Mouse (Mus musculus) kidney, embryonic 15.5 days (tissue): ENCODE measurements around the gene Ppm1a. TPM values are rescaled to one million over a fixed set of nuclear protein-coding genes. Genes with fewer than 3 reads are reported as not detected.
A peak's percentile ranks its signal among the peaks of the same experiment; 100 is the strongest.
"Not testable (repeated sequence)": the region's sequence is repeated elsewhere in the genome, so short reads cannot be mapped to it uniquely, and the experiment has no call there.

Experiments
- ATAC-seq: fragments of 200-750 bp; cut with Nextera tagmentation; replicated peaks from 2 replicates; pipeline ENCODE4 v1.8.0; 2017; ENCODE audit warnings: moderate TSS enrichment; ENCODE audit not compliant: low FRiP score
- H3K27ac ChIP-seq: fragments of 300-500 bp; sonication (generic); 2 replicates; pipeline ENCODE4 v1.5.1; 2015; ENCODE audit warnings: mild to moderate bottlenecking, inconsistent platforms
- H3K27me3 ChIP-seq: fragments of 300-500 bp; sonication (generic); 2 replicates; pipeline ENCODE4 v1.6.1; 2015; ENCODE audit warnings: inconsistent platforms
- H3K36me3 ChIP-seq: fragments of 300-500 bp; sonication (generic); 2 replicates; pipeline ENCODE4 v1.6.1; 2015; ENCODE audit warnings: inconsistent platforms
- H3K4me1 ChIP-seq: fragments of 300-500 bp; sonication (generic); 2 replicates; pipeline ENCODE4 v1.6.1; 2015; ENCODE audit warnings: inconsistent platforms
- H3K4me2 ChIP-seq: fragments of 300-500 bp; sonication (generic); 2 replicates; pipeline ENCODE4 v1.6.1; 2015; ENCODE audit warnings: moderate library complexity, mild to moderate bottlenecking, inconsistent platforms
- H3K4me3 ChIP-seq: fragments of 300-500 bp; sonication (generic); replicated peaks from 2 replicates; pipeline ENCODE4 v1.5.1; 2015; ENCODE audit warnings: mild to moderate bottlenecking, inconsistent platforms
- H3K9ac ChIP-seq: fragments of 300-500 bp; sonication (generic); 2 replicates; pipeline ENCODE4 v1.6.1; 2015; ENCODE audit warnings: mild to moderate bottlenecking, inconsistent platforms
- H3K9me3 ChIP-seq: fragments of 300-500 bp; sonication (generic); replicated peaks from 2 replicates; pipeline ENCODE4 v1.6.1; 2016; ENCODE audit warnings: inconsistent platforms
- WGBS: fragments of 180-500 bp; shearing (Covaris S2); methylation state at CpG from one replicate; pipeline ENCODE4 v1.1.7; 2015; ENCODE audit warnings: mixed read lengths; 5-methylcytosine and 5-hydroxymethylcytosine counted together
- polyA plus RNA-seq: library from polyadenylated mRNA; unstranded; fragments of >200 nt; fragmentation: Nextera tagmentation; extraction: Ambion mirVana; gene quantifications from 2 replicates; pipeline ENCODE4 v1.2.1, GENCODE M21; 2015

The Ppm1a gene
- polyA plus RNA-seq, 1 experiment from 2014 or later, result 43.0 TPM

- Histone ChIP-seq H3K27ac (no peak overlapping the region), H3K36me3 (no peaks in the 10 kb centered on the region)
- 34% methylated on average over 1 of the region's 1 CpGs for WGBS
Measured at GRCm38 (mm10) chr12:72763156-72763555, 5.9 kb downstream of the Ppm1a start.

GRCm38 (mm10) chr12:72767809-72768208 lies 10.6 kb downstream of the Ppm1a start:
- Histone ChIP-seq H3K4me2 (no peak overlapping the region), H3K9ac (no peak overlapping the region), H3K36me3 (peaks cover 5% of the 10 kb centered on the region; the same call in 1 of the 2 replicates), H3K4me1 (peaks cover 12% of the 10 kb centered on the region), H3K9me3 (no peaks in the 10 kb centered on the region), H3K27ac (no peak overlapping the region), H3K27me3 (no peaks in the 10 kb centered on the region), H3K4me3 (no peak overlapping the region)
- WGBS, result 86% methylated on average over 6 of the region's 6 CpGs
- no peak for ATAC-seq

More at GRCm38 (mm10) chr12:72763156-72763555, 5.9 kb downstream of the Ppm1a start:
- H3K4me3 ChIP-seq, result 0 out of 2 replicates have a peak overlapping the region, but pooled peaks have one; percentile 2
- H3K9me3 ChIP-seq, result no peaks in the 10 kb centered on the region
- no peak overlapping the region for H3K9ac ChIP-seq
- peak overlapping the region; percentile 83 for H3K4me2 ChIP-seq
- H3K4me1 ChIP-seq, result peaks cover 20% of the 10 kb centered on the region
- no peak for ATAC-seq
- no peaks in the 10 kb centered on the region for H3K27me3 ChIP-seq

- Histone ChIP-seq H3K27me3 (no peaks in the 10 kb centered on the region), H3K36me3 (peaks cover 5% of the 10 kb centered on the region; the same call in 1 of the 2 replicates), H3K4me2 (no peak overlapping the region), H3K27ac (no peak overlapping the region), H3K4me3 (no peak overlapping the region), H3K9ac (no peak overlapping the region), H3K9me3 (no peaks in the 10 kb centered on the region), H3K4me1 (peaks cover 9% of the 10 kb centered on the region)
- ATAC-seq, result no peak
- 84% methylated on average over 2 of the region's 2 CpGs for WGBS
Measured at GRCm38 (mm10) chr12:72768230-72768629, 11.0 kb downstream of the Ppm1a start.

DNA sequence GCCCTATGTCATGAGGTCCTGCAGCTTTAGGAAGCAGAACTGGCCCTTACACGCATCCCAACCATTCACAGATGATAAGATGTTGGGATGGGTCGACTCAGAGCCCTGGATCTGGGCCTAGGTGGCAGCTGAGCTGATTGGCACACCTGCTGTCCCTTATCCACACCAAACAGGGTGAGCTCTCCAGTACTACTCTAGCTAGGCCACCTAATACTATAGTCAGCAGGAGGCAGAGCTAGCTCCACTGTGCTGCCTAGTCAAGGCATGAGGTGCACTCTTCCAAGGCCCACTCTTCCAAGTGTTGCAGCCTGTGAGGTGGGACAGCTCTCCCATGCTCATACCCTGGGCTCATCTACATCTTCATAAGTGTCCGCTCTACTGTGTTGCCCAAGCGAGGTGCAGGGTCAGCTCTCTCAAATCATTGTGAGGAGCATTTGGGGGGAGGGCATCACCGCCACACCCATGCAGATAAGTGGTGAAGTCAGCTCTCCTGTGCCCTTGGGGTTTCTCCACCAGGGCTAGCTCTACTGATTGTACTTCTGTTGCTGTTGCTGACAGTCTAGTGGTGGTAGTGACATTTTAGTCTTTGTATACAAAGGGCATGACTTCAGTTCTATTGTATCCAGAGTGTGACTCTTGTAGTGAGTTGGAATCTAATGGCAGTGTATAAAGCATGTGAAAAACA lies 12.4 kb downstream of the Ppm1a start:
- no peak for ATAC-seq
- H3K27ac ChIP-seq, result no peak overlapping the region
- H3K4me3 ChIP-seq, result no peak overlapping the region
- no peak overlapping the region for H3K9ac ChIP-seq
- H3K4me2 ChIP-seq, result no peak overlapping the region
- H3K27me3 ChIP-seq, result no peaks in the 10 kb centered on the region
- no peaks in the 10 kb centered on the region for H3K9me3 ChIP-seq
- peaks cover 5% of the 10 kb centered on the region; the same call in 1 of the 2 replicates for H3K36me3 ChIP-seq
- 92% methylated on average over 5 of the region's 5 CpGs for WGBS
- 0 out of 2 replicates have a peak, but pooled peaks cover 6% of the 10 kb centered on the region for H3K4me1 ChIP-seq

DNA sequence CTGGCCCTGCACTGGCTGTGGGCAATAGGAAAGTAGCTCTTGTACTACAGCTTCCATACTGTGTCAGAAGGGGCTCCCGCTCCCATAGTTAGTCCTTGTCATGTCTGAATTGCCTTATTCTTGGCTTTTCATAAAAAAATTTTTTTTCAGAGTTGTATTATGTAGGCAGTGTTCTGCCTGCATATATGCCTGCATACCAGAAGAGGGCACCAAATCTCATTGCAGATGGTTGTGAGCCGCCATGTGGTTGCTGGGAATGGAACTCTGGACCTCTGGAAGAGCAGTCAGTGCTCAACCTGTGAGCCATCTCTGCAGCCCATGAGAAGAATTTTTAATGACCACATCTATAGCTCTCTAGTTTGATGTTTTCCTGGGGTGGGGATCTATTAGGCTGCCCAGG lies 13.9 kb downstream of the Ppm1a start:
- H3K4me3 ChIP-seq, result no peak overlapping the region
- peaks cover 9% of the 10 kb centered on the region for H3K36me3 ChIP-seq
- 97% methylated on average over 2 of the region's 2 CpGs for WGBS
- H3K9ac ChIP-seq, result no peak overlapping the region
- H3K4me1 ChIP-seq, result peaks cover 11% of the 10 kb centered on the region; the same call in 1 of the 2 replicates
- no peaks in the 10 kb centered on the region for H3K27me3 ChIP-seq
- no peak for ATAC-seq
- no peak overlapping the region for H3K4me2 ChIP-seq
- H3K27ac ChIP-seq, result no peak overlapping the region
- no peaks in the 10 kb centered on the region for H3K9me3 ChIP-seq

DNA sequence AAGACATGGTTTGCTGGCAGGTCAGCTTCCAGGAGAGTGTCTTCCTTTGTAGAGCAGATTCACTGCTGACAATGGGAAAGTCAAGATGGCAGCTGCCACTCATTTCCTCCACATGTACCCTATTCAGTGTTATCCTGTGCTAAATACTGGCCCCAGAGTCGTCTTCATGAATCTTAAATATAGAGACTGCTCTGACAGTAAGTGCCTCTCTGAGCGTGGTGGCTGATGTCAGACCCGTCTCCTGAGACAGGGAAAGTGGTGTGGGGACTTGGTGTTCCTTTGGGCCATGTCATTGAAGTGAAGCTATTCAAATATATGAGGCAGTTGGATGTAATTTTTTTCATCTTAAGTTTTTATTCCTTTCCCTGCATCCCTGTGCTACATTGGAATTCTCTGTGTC lies 14.5 kb downstream of the Ppm1a start:
- 92% methylated on average over 3 of the region's 3 CpGs for WGBS
- Histone ChIP-seq H3K27me3 (no peaks in the 10 kb centered on the region), H3K9ac (no peak overlapping the region), H3K9me3 (no peaks in the 10 kb centered on the region), H3K4me1 (peaks cover 11% of the 10 kb centered on the region; the same call in 1 of the 2 replicates), H3K4me2 (no peak overlapping the region), H3K27ac (no peak overlapping the region), H3K4me3 (no peak overlapping the region), H3K36me3 (peaks cover 9% of the 10 kb centered on the region)
- no peak for ATAC-seq

DNA sequence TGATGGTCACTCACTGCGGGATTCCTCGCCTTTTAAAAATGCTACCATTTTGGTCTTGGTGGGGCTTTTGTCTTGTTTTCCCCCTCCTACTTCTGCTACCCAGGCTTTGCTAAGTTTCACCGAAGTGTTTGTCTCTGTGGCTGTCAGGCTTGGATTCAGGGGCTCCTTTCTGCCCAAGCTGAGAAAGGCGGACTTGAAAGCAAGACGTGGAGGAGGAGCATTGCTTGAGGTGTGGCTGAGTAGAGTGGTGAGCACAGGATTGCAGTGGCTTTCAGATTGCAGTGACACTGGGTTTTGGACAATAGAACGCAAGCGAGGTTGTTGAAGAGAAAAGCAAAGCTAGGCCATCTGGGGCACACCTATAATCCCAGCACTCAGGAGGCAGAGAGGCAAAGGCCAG lies 16.7 kb downstream of the Ppm1a start:
- H3K36me3 ChIP-seq, result peaks cover 9% of the 10 kb centered on the region
- peaks cover 11% of the 10 kb centered on the region; the same call in 1 of the 2 replicates for H3K4me1 ChIP-seq
- no peak for ATAC-seq
- 71% methylated on average over 7 of the region's 7 CpGs for WGBS
- H3K4me3 ChIP-seq, result no peak overlapping the region
- H3K9ac ChIP-seq, result no peak overlapping the region
- H3K4me2 ChIP-seq, result no peak overlapping the region
- no peaks in the 10 kb centered on the region for H3K27me3 ChIP-seq
- H3K27ac ChIP-seq, result no peak overlapping the region
- no peaks in the 10 kb centered on the region for H3K9me3 ChIP-seq

DNA sequence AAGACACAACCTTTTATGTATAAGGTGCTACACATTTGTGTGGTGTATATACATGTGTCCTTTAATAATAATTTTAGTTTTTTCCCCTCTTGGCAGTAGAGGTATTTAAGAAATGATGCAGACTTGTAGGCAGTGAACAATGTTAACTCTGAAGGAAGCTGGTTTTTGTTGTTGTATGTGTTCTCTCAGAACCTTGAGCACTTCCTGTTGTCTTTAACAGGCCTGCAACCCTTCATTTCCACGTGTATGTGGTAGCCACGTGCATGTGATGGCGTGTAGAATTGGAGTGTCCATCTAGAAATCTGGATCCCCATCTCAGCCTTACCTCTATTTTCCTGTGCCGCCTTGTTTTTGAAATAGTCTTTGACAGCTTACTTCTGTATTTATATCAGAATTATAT lies 20.0 kb downstream of the Ppm1a start:
- Histone ChIP-seq H3K4me3 (no peak overlapping the region), H3K27me3 (no peaks in the 10 kb centered on the region), H3K4me2 (no peak overlapping the region), H3K27ac (no peak overlapping the region), H3K9ac (no peak overlapping the region), H3K9me3 (no peaks in the 10 kb centered on the region), H3K4me1 (peaks cover 9% of the 10 kb centered on the region; the same call in 1 of the 2 replicates), H3K36me3 (peaks cover 4% of the 10 kb centered on the region; the same call in 1 of the 2 replicates)
- WGBS, result 80% methylated on average over 4 of the region's 4 CpGs
- no peak for ATAC-seq

GRCm38 (mm10) chr12:72780136-72780535 lies 22.9 kb downstream of the Ppm1a start:
- Histone ChIP-seq H3K9me3 (no peaks in the 10 kb centered on the region), H3K27ac (no peak overlapping the region), H3K27me3 (no peaks in the 10 kb centered on the region), H3K4me3 (no peak overlapping the region), H3K9ac (no peak overlapping the region), H3K4me2 (no peak overlapping the region), H3K36me3 (peaks cover 25% of the 10 kb centered on the region), H3K4me1 (peaks cover 5% of the 10 kb centered on the region; the same call in 1 of the 2 replicates)
- 90% methylated on average over 5 of the region's 5 CpGs for WGBS
- ATAC-seq, result no peak

- WGBS, result 89% methylated on average over 4 of the region's 4 CpGs
- not testable (repeated sequence) for ATAC-seq
Measured at GRCm38 (mm10) chr12:72782786-72783185, 25.5 kb downstream of the Ppm1a start.

DNA sequence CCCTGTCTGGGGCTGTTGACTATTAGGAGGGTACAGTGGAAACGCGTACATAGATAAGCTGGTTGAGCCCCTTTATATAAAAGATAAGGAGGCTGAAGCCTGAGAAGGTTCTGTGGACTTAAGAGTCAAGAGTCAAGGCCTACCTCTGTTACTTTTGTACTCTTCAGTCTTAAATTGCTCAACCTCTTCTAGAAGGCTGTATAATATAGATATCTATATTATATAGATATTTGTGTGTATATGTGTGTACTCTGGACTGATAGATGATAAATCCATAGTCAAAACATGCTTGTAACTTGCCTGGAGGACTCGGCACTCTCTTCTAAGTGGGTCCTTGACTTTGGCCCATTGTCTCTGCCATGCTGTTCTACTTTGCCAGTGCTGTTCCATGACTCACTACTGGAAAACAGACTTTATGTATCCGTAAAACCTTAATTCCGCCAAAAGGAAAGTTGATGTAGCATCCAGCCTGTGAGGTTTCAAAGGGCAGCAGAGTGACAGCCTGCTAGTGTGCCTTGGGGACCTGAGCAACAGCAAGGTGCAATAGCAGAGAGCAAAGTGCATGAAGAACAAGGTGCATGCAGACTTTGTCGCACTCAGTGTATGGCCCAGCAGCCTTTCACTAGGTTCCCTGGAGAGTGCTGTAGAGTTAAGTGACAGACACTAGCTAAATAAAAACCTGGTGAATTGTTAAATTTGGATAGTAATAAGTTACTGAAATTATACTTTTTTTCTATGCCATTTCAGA lies 28.1 kb downstream of the Ppm1a start:
- Histone ChIP-seq H3K4me1 (no peaks in the 10 kb centered on the region), H3K4me3 (no peak overlapping the region), H3K4me2 (no peak overlapping the region), H3K9ac (no peak overlapping the region), H3K9me3 (no peaks in the 10 kb centered on the region), H3K27me3 (no peaks in the 10 kb centered on the region), H3K27ac (no peak overlapping the region), H3K36me3 (peaks cover 40% of the 10 kb centered on the region)
- 93% methylated on average over 6 of the region's 6 CpGs for WGBS
- no peak for ATAC-seq

More at GRCm38 (mm10) chr12:72782786-72783185, 25.5 kb downstream of the Ppm1a start:
- H3K9ac ChIP-seq, H3K27ac ChIP-seq, H3K4me2 ChIP-seq, H3K27me3 ChIP-seq, H3K9me3 ChIP-seq, H3K4me1 ChIP-seq, H3K4me3 ChIP-seq: not testable (repeated sequence)
- H3K36me3 ChIP-seq, result peaks cover 36% of the 10 kb centered on the region

- no peak overlapping the region for H3K27ac ChIP-seq
Measured at GRCm38 (mm10) chr12:72786551-72786950, 29.3 kb downstream of the Ppm1a start.

More at GRCm38 (mm10) chr12:72786551-72786950, 29.3 kb downstream of the Ppm1a start:
- Histone ChIP-seq H3K4me2 (no peak overlapping the region), H3K4me1 (no peaks in the 10 kb centered on the region), H3K4me3 (no peak overlapping the region), H3K36me3 (peaks cover 44% of the 10 kb centered on the region), H3K9me3 (no peaks in the 10 kb centered on the region), H3K27me3 (no peaks in the 10 kb centered on the region), H3K9ac (no peak overlapping the region)
- WGBS, result 77% methylated on average over 5 of the region's 5 CpGs
- ATAC-seq, result no peak
